Comparison of ENCODE assay signal across 1 mouse cellular context in genomic region chr17:71660390-71660789, GRCm38 (mm10).
TF ChIP-seq lines count a peak whose summit lies in the region.

No protein-coding gene starts in this region.

TF ChIP-seq in CH12.LX, 34 proteins besides CTCF, POLR2A, EP300 and RAD21 (continued from another document):
- TF ChIP-seq SIN3A (IDR thresholded peaks at IDR 0.05; ENCODE audit: low read length) (no peak), MXI1 (IDR thresholded peaks at IDR 0.05; ENCODE audit: low read depth, low read length) (no peak), UBTF (IDR thresholded peaks at IDR 0.05; ENCODE audit: low read depth, low read length) (no peak), NELFE (IDR thresholded peaks at IDR 0.05; ENCODE audit: low read depth, low read length) (no peak), CHD2 (IDR thresholded peaks at IDR 0.05; ENCODE audit: low read length) (peak; percentile 42; the same call in 1 of the 2 replicates), POLR2AphosphoS2 (IDR thresholded peaks at IDR 0.05; ENCODE audit: low read depth, low read length) (peak; percentile 95), JUND (conservative IDR thresholded peaks at IDR 0.05; ENCODE audit: low read depth, low read length) (no peak), ZNF384 (IDR thresholded peaks at IDR 0.05; ENCODE audit: low read depth, low read length) (no peak), ZMIZ1 (IDR thresholded peaks at IDR 0.05; ENCODE audit: low read depth, low read length) (0 out of 2 replicates have a peak, but pooled peaks have one; percentile 15), MEF2A (IDR thresholded peaks at IDR 0.05; ENCODE audit: borderline replicate concordance, low read depth, low read length) (no peak), SMC3 (IDR thresholded peaks at IDR 0.05; ENCODE audit: low read depth, low read length) (no peak)
